ENCODE assay signal across 14 mouse cellular contexts in genomic region chr17:63690829-63691689, GRCm38 (mm10).
"Had no signal": no experiment of that assay in that cellular context is flagged by ENCODE, and none has a peak within 500 bp of the region (broad histone marks: within the 10 kb centered on the region; RNA-seq: fewer than 3 reads in every experiment).

No protein-coding gene starts in this region.

- H3K36me3 ChIP-seq: limb, embryonic 10.5 days; liver, embryonic 15.5 days; midbrain, embryonic 15.5 days; neural tube, embryonic 12.5 days had no signal

- ATAC-seq: midbrain, embryonic 15.5 days had no signal

- H3K9ac ChIP-seq: liver, embryonic 15.5 days; midbrain, embryonic 15.5 days; neural tube, embryonic 12.5 days had no signal

- H3K27me3 ChIP-seq: liver, embryonic 15.5 days; megakaryocyte, embryonic 14.5 days; midbrain, embryonic 15.5 days; neural tube, embryonic 12.5 days had no signal

- H3K4me3 ChIP-seq: left cerebral cortex, adult 2 months; limb, embryonic 10.5 days; liver, embryonic 15.5 days; megakaryocyte, embryonic 14.5 days; midbrain, embryonic 15.5 days; neural tube, embryonic 12.5 days had no signal

- DNase-seq: kidney, adult 9 months; lung, adult 2 months; right cerebral cortex, postnatal 4 days; spleen, adult 18-20 months; thymus, postnatal 36 days had no signal

- H3K4me1 ChIP-seq: liver, embryonic 15.5 days; megakaryocyte, embryonic 14.5 days; midbrain, embryonic 15.5 days; neural tube, embryonic 12.5 days had no signal

- H3K9me3 ChIP-seq: limb, embryonic 10.5 days; liver, embryonic 15.5 days; midbrain, embryonic 15.5 days; neural tube, embryonic 12.5 days had no signal

- H3K27ac ChIP-seq: left cerebral cortex, adult 2 months; limb, embryonic 10.5 days; liver, embryonic 15.5 days; macrophage; midbrain, embryonic 15.5 days; neural tube, embryonic 12.5 days had no signal

- H3K4me2 ChIP-seq: liver, embryonic 11.5 days; liver, embryonic 15.5 days; midbrain, embryonic 11.5 days; midbrain, embryonic 15.5 days; neural tube, embryonic 12.5 days had no signal
